Mouse (Mus musculus) frontal cortex, postnatal 36 days (tissue): ENCODE data around the gene Pdia6.
A peak's percentile ranks its signal among the peaks of the same experiment; 100 is the strongest.

Source experiments
- DNase-seq, 2 experiments: peaks; one replicate each; pipeline ENCODE4 v3.0.0; 2022; ENCODE audit warnings: low spot score in 2 of 2

The Pdia6 gene

GRCm38 (mm10) chr12:17265971-17266672 is at the start of gene Pdia6:
TSS of gene Pdia6 (plus strand) at chr12:17266545.
- peak; percentile 91 to 93 for DNase-seq

- DNase-seq, result no peak
Measured at GRCm38 (mm10) chr12:17218390-17218789, 48.0 kb upstream of the Pdia6 start.

GRCm38 (mm10) chr12:17219107-17219506 is 47.2 kb upstream of the Pdia6 start:
- DNase-seq, result no peak

GRCm38 (mm10) chr12:17220631-17221030 is 45.7 kb upstream of the Pdia6 start:
- DNase-seq, result no peak

- no peak for DNase-seq
Measured at GRCm38 (mm10) chr12:17221891-17222428, 44.4 kb upstream of the Pdia6 start.

GRCm38 (mm10) chr12:17223050-17223449 is 43.3 kb upstream of the Pdia6 start:
- no peak for DNase-seq

- no peak for DNase-seq
Measured at GRCm38 (mm10) chr12:17225012-17225411, 41.3 kb upstream of the Pdia6 start.

- peak; percentile 61 to 84 for DNase-seq
Measured at GRCm38 (mm10) chr12:17227903-17228302, 38.4 kb upstream of the Pdia6 start.

GRCm38 (mm10) chr12:17230581-17230980 is 35.8 kb upstream of the Pdia6 start:
- no peak for DNase-seq

GRCm38 (mm10) chr12:17231513-17231912 is 34.8 kb upstream of the Pdia6 start:
- no peak for DNase-seq

GRCm38 (mm10) chr12:17235535-17236313 is 30.6 kb upstream of the Pdia6 start:
- DNase-seq, result no peak

- DNase-seq, result no peak
Measured at GRCm38 (mm10) chr12:17238588-17239427, 27.5 kb upstream of the Pdia6 start.

GRCm38 (mm10) chr12:17239428-17239688 is 27.0 kb upstream of the Pdia6 start:
- no peak for DNase-seq

GRCm38 (mm10) chr12:17241016-17241415 is 25.3 kb upstream of the Pdia6 start:
- no peak for DNase-seq

GRCm38 (mm10) chr12:17241614-17242013 is 24.7 kb upstream of the Pdia6 start:
- peak in 1 of 2 experiments; percentile 53 for DNase-seq

GRCm38 (mm10) chr12:17242041-17242440 is 24.3 kb upstream of the Pdia6 start:
- no peak for DNase-seq

GRCm38 (mm10) chr12:17250962-17251361 is 15.4 kb upstream of the Pdia6 start:
- DNase-seq, result no peak

- peak; percentile 78 to 79 for DNase-seq
Measured at GRCm38 (mm10) chr12:17253069-17253468, 13.3 kb upstream of the Pdia6 start.

- DNase-seq, result no peak
Measured at GRCm38 (mm10) chr12:17255602-17256001, 10.7 kb upstream of the Pdia6 start.

- DNase-seq, result peak; percentile 47 to 75
Measured at GRCm38 (mm10) chr12:17256905-17257304, 9.4 kb upstream of the Pdia6 start.

- DNase-seq, result no peak
Measured at GRCm38 (mm10) chr12:17258431-17258830, 7.9 kb upstream of the Pdia6 start.

- no peak for DNase-seq
Measured at GRCm38 (mm10) chr12:17261005-17261404, 5.3 kb upstream of the Pdia6 start.
